Mouse (Mus musculus) kidney, postnatal 0 days (tissue): Measurements from ENCODE around the gene Lamc3. TPM values are rescaled to one million over a fixed set of nuclear protein-coding genes. Genes with fewer than 3 reads are reported as not detected.
A peak's percentile ranks its signal among the peaks of the same experiment; 100 is the strongest.

Experiments
- ATAC-seq: fragments of 200-750 bp; cut with Nextera tagmentation; replicated peaks from 2 replicates; pipeline ENCODE4 v1.8.0; 2017; ENCODE audit warnings: low read depth, moderate number of reproducible peaks, moderate TSS enrichment, moderate library complexity; ENCODE audit not compliant: low FRiP score
- DNase-seq: peaks from one replicate; pipeline ENCODE4 v3.0.0-alpha.2; 2016; ENCODE audit warnings: low spot score
- H3K27ac ChIP-seq: fragments of 300-500 bp; sonication (generic); 2 replicates; pipeline ENCODE4 v1.5.1; 2014; ENCODE audit warnings: mild to moderate bottlenecking
- H3K27me3 ChIP-seq: fragments of 300-500 bp; sonication (generic); 2 replicates; pipeline ENCODE4 v1.6.1; 2014; ENCODE audit warnings: low read length, mixed read lengths; ENCODE audit not compliant: insufficient read depth
- H3K36me3 ChIP-seq: fragments of 300-500 bp; sonication (generic); 2 replicates; pipeline ENCODE4 v1.6.1; 2014; ENCODE audit warnings: low read length, mixed read lengths; ENCODE audit not compliant: insufficient read depth
- H3K4me1 ChIP-seq: fragments of 300-500 bp; sonication (generic); replicated peaks from 2 replicates; pipeline ENCODE4 v1.6.1; 2014; ENCODE audit warnings: antibody characterized with exemption, low read length, mixed read lengths; ENCODE audit not compliant: insufficient read depth
- H3K4me2 ChIP-seq: fragments of 300-500 bp; sonication (generic); 2 replicates; pipeline ENCODE4 v1.6.1; 2014; ENCODE audit warnings: mild to moderate bottlenecking, low read length, moderate library complexity, mixed read lengths
- H3K4me3 ChIP-seq: fragments of 300-500 bp; sonication (generic); replicated peaks from 2 replicates; pipeline ENCODE4 v1.5.1; 2014; ENCODE audit warnings: low read depth, low read length
- H3K9ac ChIP-seq: fragments of 300-500 bp; sonication (generic); 2 replicates; pipeline ENCODE4 v1.6.1; 2014; ENCODE audit warnings: low read depth, low read length
- H3K9me3 ChIP-seq: fragments of 300-500 bp; sonication (generic); replicated peaks from 2 replicates; pipeline ENCODE4 v1.6.1; 2016; ENCODE audit warnings: low read length, inconsistent platforms, mixed read lengths
- CTCF ChIP-seq: IDR thresholded peaks from 2 replicates; pipeline ENCODE4 v1.5.1; 2016; ENCODE audit warnings: antibody characterized with exemption, low read depth, mild to moderate bottlenecking, moderate library complexity
- WGBS: fragments of 180-500 bp; shearing (Covaris S2); extraction: QIAGEN DNeasy Blood & Tissue Kit; methylation state at CpG from one replicate; pipeline ENCODE4 v1.1.7; 2014; 5-methylcytosine and 5-hydroxymethylcytosine counted together
- polyA plus RNA-seq: library from polyadenylated mRNA; unstranded; fragments of >200 nt; fragmentation: Nextera tagmentation; extraction: Ambion mirVana; gene quantifications from 2 replicates; pipeline ENCODE4 v1.2.1, GENCODE M21; 2015

Gene Lamc3
- polyA plus RNA-seq, 1 experiment from 2014 or later = 2.8 TPM

GRCm38 (mm10) chr2:31864891-31865290 lies 22.2 kb upstream of the Lamc3 start:
- H3K36me3 ChIP-seq = no peaks in the 10 kb centered on the region
- no peak overlapping the region for H3K4me2 ChIP-seq
- no peak overlapping the region for H3K9ac ChIP-seq
- no peaks in the 10 kb centered on the region for H3K27me3 ChIP-seq
- H3K4me3 ChIP-seq = no peak overlapping the region
- ATAC-seq (no peak), DNase-seq (no peak)
- no peak overlapping the region for H3K27ac ChIP-seq
- 0 out of 2 replicates have a peak, but pooled peaks cover 4% of the 10 kb centered on the region for H3K4me1 ChIP-seq
- 78% methylated on average over 9 of the region's 9 CpGs for WGBS
- TF ChIP-seq CTCF = no peak
- no peaks in the 10 kb centered on the region for H3K9me3 ChIP-seq

- Histone ChIP-seq H3K36me3 (no peaks in the 10 kb centered on the region), H3K9ac (no peak overlapping the region), H3K4me3 (no peak overlapping the region), H3K4me1 (0 out of 2 replicates have a peak, but pooled peaks cover 4% of the 10 kb centered on the region), H3K27me3 (no peaks in the 10 kb centered on the region), H3K9me3 (no peaks in the 10 kb centered on the region), H3K27ac (no peak overlapping the region), H3K4me2 (no peak overlapping the region)
- no peak for TF ChIP-seq CTCF
- DNase-seq (peak; percentile 69), ATAC-seq (no peak)
- 38% methylated on average over 4 of the region's 4 CpGs for WGBS
Observed at GRCm38 (mm10) chr2:31865322-31865721, 21.8 kb upstream of the Lamc3 start.

GRCm38 (mm10) chr2:31865794-31866193 lies 21.3 kb upstream of the Lamc3 start:
- Histone ChIP-seq H3K4me2 (no peak overlapping the region), H3K36me3 (no peaks in the 10 kb centered on the region), H3K27ac (no peak overlapping the region), H3K9me3 (no peaks in the 10 kb centered on the region), H3K4me3 (no peak overlapping the region), H3K9ac (no peak overlapping the region), H3K27me3 (no peaks in the 10 kb centered on the region), H3K4me1 (0 out of 2 replicates have a peak, but pooled peaks cover 4% of the 10 kb centered on the region)
- WGBS = 36% methylated on average over 2 of the region's 2 CpGs
- no peak for TF ChIP-seq CTCF
- ATAC-seq = no peak
- DNase-seq = no peak

GRCm38 (mm10) chr2:31867773-31868537 lies 19.1 kb upstream of the Lamc3 start:
- Histone ChIP-seq H3K9me3 (no peaks in the 10 kb centered on the region), H3K27me3 (no peaks in the 10 kb centered on the region), H3K4me2 (no peak overlapping the region), H3K9ac (no peak overlapping the region), H3K27ac (peak overlapping the region; percentile 79; the same call in 1 of the 2 replicates), H3K4me1 (0 out of 2 replicates have a peak, but pooled peaks cover 4% of the 10 kb centered on the region), H3K4me3 (no peak overlapping the region), H3K36me3 (no peaks in the 10 kb centered on the region)
- 62% methylated on average over 8 of the region's 8 CpGs for WGBS
- ATAC-seq (no peak), DNase-seq (no peak)
- TF ChIP-seq CTCF = no peak

- peak; percentile 58 for ATAC-seq
- peak overlapping the region; percentile 79 for H3K27ac ChIP-seq
- no peak overlapping the region for H3K4me2 ChIP-seq
Observed at GRCm38 (mm10) chr2:31868538-31869164, 18.4 kb upstream of the Lamc3 start.

GRCm38 (mm10) chr2:31869692-31870091 lies 17.4 kb upstream of the Lamc3 start:
- no peak overlapping the region for H3K4me3 ChIP-seq
- no peak for TF ChIP-seq CTCF
- 0 out of 2 replicates have a peak, but pooled peaks cover 4% of the 10 kb centered on the region for H3K4me1 ChIP-seq
- H3K36me3 ChIP-seq = no peaks in the 10 kb centered on the region
- H3K27ac ChIP-seq = no peak overlapping the region
- H3K9ac ChIP-seq = no peak overlapping the region
- ATAC-seq (no peak), DNase-seq (no peak)
- 89% methylated on average over 5 of the region's 5 CpGs for WGBS
- no peaks in the 10 kb centered on the region for H3K9me3 ChIP-seq
- H3K4me2 ChIP-seq = no peak overlapping the region
- no peaks in the 10 kb centered on the region; the same call in 1 of the 2 replicates for H3K27me3 ChIP-seq

More at GRCm38 (mm10) chr2:31868538-31869164, 18.4 kb upstream of the Lamc3 start:
- no peak for TF ChIP-seq CTCF
- Histone ChIP-seq H3K9me3 (no peaks in the 10 kb centered on the region), H3K36me3 (no peaks in the 10 kb centered on the region), H3K4me1 (0 out of 2 replicates have a peak, but pooled peaks cover 4% of the 10 kb centered on the region), H3K27me3 (no peaks in the 10 kb centered on the region; the same call in 1 of the 2 replicates), H3K4me3 (no peak overlapping the region), H3K9ac (no peak overlapping the region)
- no peak for DNase-seq
- 41% methylated on average over 10 of the region's 10 CpGs for WGBS
